Mouse (Mus musculus): ENCODE measurements around the gene Lhfpl2. TPM values are rescaled to one million over a fixed set of nuclear protein-coding genes. Genes with fewer than 3 reads are reported as not detected.

The Lhfpl2 gene
- polyA plus RNA-seq, 1 experiment from 2014 or later = 6.8 TPM

GRCm38 (mm10) chr13:94152836-94153235 is 95.2 kb downstream of the Lhfpl2 start:
- 90% methylated on average over 10 of the region's 10 CpGs for WGBS
- Histone ChIP-seq H3K4me1 (replicated peaks; ENCODE audit: control insufficient read depth, insufficient read depth) (no peaks in the 10 kb centered on the region), H3K27me3 (ENCODE audit: control insufficient read depth, insufficient read depth, low read length) (no peaks in the 10 kb centered on the region), H3K36me3 (ENCODE audit: control insufficient read depth, insufficient read depth, low read length) (no peaks in the 10 kb centered on the region), H3K4me2 (replicated peaks; ENCODE audit: low read depth) (no peak overlapping the region), H3K4me3 (ENCODE audit: low read depth, low read length) (no peak overlapping the region), H3K27ac (replicated peaks) (no peak overlapping the region), H3K9me3 (ENCODE audit: control insufficient read depth, low read length) (no peaks in the 10 kb centered on the region), H3K9ac (ENCODE audit: low read length) (no peak overlapping the region)
- ATAC-seq (ENCODE audit: low FRiP score, low TSS enrichment) = no peak
- no peak for DNase-seq (ENCODE audit: low spot score)
- no peak for TF ChIP-seq CTCF (IDR thresholded peaks at IDR 0.05; ENCODE audit: low read depth)
- TF ChIP-seq EP300 (optimal IDR thresholded peaks at IDR 0.05) = no peak

- Histone ChIP-seq H3K27me3 (ENCODE audit: control insufficient read depth, insufficient read depth, low read length) (no peaks in the 10 kb centered on the region), H3K4me2 (replicated peaks; ENCODE audit: low read depth) (no peak overlapping the region), H3K9ac (ENCODE audit: low read length) (no peak overlapping the region), H3K36me3 (ENCODE audit: control insufficient read depth, insufficient read depth, low read length) (no peaks in the 10 kb centered on the region), H3K4me3 (ENCODE audit: low read depth, low read length) (no peak overlapping the region), H3K27ac (replicated peaks) (no peak overlapping the region), H3K4me1 (replicated peaks; ENCODE audit: control insufficient read depth, insufficient read depth) (no peaks in the 10 kb centered on the region), H3K9me3 (ENCODE audit: control insufficient read depth, low read length) (no peaks in the 10 kb centered on the region)
- TF ChIP-seq CTCF (IDR thresholded peaks at IDR 0.05; ENCODE audit: low read depth) (no peak), EP300 (optimal IDR thresholded peaks at IDR 0.05) (no peak)
- 79% methylated on average over 6 of the region's 6 CpGs for WGBS
- DNase-seq (ENCODE audit: low spot score) (no peak), ATAC-seq (ENCODE audit: low FRiP score, low TSS enrichment) (no peak)
Observed at GRCm38 (mm10) chr13:94153658-94154057, 96.1 kb downstream of the Lhfpl2 start.

- DNase-seq (ENCODE audit: low spot score) (no peak), ATAC-seq (ENCODE audit: low FRiP score, low TSS enrichment) (peak; percentile 52; the same call in 1 of the 2 replicates)
- TF ChIP-seq EP300 (optimal IDR thresholded peaks at IDR 0.05) = no peak
- TF ChIP-seq CTCF (IDR thresholded peaks at IDR 0.05; ENCODE audit: low read depth) = no peak
- Histone ChIP-seq H3K27me3 (ENCODE audit: control insufficient read depth, insufficient read depth, low read length) (no peaks in the 10 kb centered on the region), H3K9ac (ENCODE audit: low read length) (no peak overlapping the region), H3K27ac (replicated peaks) (no peak overlapping the region), H3K9me3 (ENCODE audit: control insufficient read depth, low read length) (no peaks in the 10 kb centered on the region), H3K4me2 (replicated peaks; ENCODE audit: low read depth) (no peak overlapping the region), H3K4me1 (replicated peaks; ENCODE audit: control insufficient read depth, insufficient read depth) (no peaks in the 10 kb centered on the region), H3K4me3 (ENCODE audit: low read depth, low read length) (no peak overlapping the region), H3K36me3 (ENCODE audit: control insufficient read depth, insufficient read depth, low read length) (no peaks in the 10 kb centered on the region)
- 62% methylated on average over 15 of the region's 15 CpGs for WGBS
Observed at GRCm38 (mm10) chr13:94154512-94155296, 97.1 kb downstream of the Lhfpl2 start.

- H3K27ac ChIP-seq (replicated peaks) = no peak overlapping the region
- no peak overlapping the region for H3K9ac ChIP-seq (ENCODE audit: low read length)
- ATAC-seq (ENCODE audit: low FRiP score, low TSS enrichment) (no peak), DNase-seq (ENCODE audit: low spot score) (no peak)
- H3K27me3 ChIP-seq (ENCODE audit: control insufficient read depth, insufficient read depth, low read length) = no peaks in the 10 kb centered on the region
- H3K4me3 ChIP-seq (ENCODE audit: low read depth, low read length) = no peak overlapping the region
- H3K9me3 ChIP-seq (ENCODE audit: control insufficient read depth, low read length) = no peaks in the 10 kb centered on the region
- H3K4me1 ChIP-seq (replicated peaks; ENCODE audit: control insufficient read depth, insufficient read depth) = no peaks in the 10 kb centered on the region
- WGBS = 55% methylated on average over 9 of the region's 9 CpGs
- TF ChIP-seq EP300 (optimal IDR thresholded peaks at IDR 0.05) (no peak), CTCF (IDR thresholded peaks at IDR 0.05; ENCODE audit: low read depth) (no peak)
- no peaks in the 10 kb centered on the region for H3K36me3 ChIP-seq (ENCODE audit: control insufficient read depth, insufficient read depth, low read length)
- H3K4me2 ChIP-seq (replicated peaks; ENCODE audit: low read depth) = no peak overlapping the region
Observed at GRCm38 (mm10) chr13:94155657-94156429, 98.2 kb downstream of the Lhfpl2 start.

GRCm38 (mm10) chr13:94158864-94159477 is 101.4 kb downstream of the Lhfpl2 start:
- DNase-seq (ENCODE audit: low spot score) = no peak
- no peak overlapping the region for H3K9ac ChIP-seq (ENCODE audit: low read length)

More at GRCm38 (mm10) chr13:94158864-94159477, 101.4 kb downstream of the Lhfpl2 start:
- H3K4me2 ChIP-seq (replicated peaks; ENCODE audit: low read depth) = no peak overlapping the region
- peak overlapping the region; percentile 18 for H3K27ac ChIP-seq (replicated peaks)
- no peaks in the 10 kb centered on the region for H3K36me3 ChIP-seq (ENCODE audit: control insufficient read depth, insufficient read depth, low read length)
- no peaks in the 10 kb centered on the region for H3K27me3 ChIP-seq (ENCODE audit: control insufficient read depth, insufficient read depth, low read length)
- TF ChIP-seq CTCF (IDR thresholded peaks at IDR 0.05; ENCODE audit: low read depth) (no peak), EP300 (optimal IDR thresholded peaks at IDR 0.05) (no peak)
- ATAC-seq (ENCODE audit: low FRiP score, low TSS enrichment) = no peak
- no peaks in the 10 kb centered on the region for H3K9me3 ChIP-seq (ENCODE audit: control insufficient read depth, low read length)
- H3K4me1 ChIP-seq (replicated peaks; ENCODE audit: control insufficient read depth, insufficient read depth) = no peaks in the 10 kb centered on the region
- WGBS = 67% methylated on average over 6 of the region's 6 CpGs
- no peak overlapping the region for H3K4me3 ChIP-seq (ENCODE audit: low read depth, low read length)
